Comparison of ENCODE assay signal across 8 mouse cellular contexts in genomic region chr5:123251834-123252233, GRCm38 (mm10). TPM values are rescaled to one million over a fixed set of nuclear protein-coding genes. Genes with fewer than 3 reads are reported as not detected.
DNase-seq lines count a peak whose midpoint lies in the region; ATAC-seq and TF ChIP-seq lines count a peak whose summit lies in the region.

TSS of gene Wdr66 (plus strand) at chr5:123252102.

- H3K36me3 ChIP-seq in hindbrain, embryonic 15.5 days = 0 out of 2 replicates have a peak, but pooled peaks cover 4% of the 10 kb centered on the region

- no peak within 1 kb of the TSS for H3K27ac ChIP-seq in cortical plate, adult 2 months (ENCODE audit: insufficient read depth, low read length)
- H3K27ac ChIP-seq in gastrocnemius, adult 2 months = no peak within 1 kb of the TSS
- H3K27ac ChIP-seq in hindbrain, embryonic 15.5 days (replicated peaks) = no peak within 1 kb of the TSS

- H3K9me3 ChIP-seq in hindbrain, embryonic 15.5 days = no peaks in the 10 kb centered on the region

- TF ChIP-seq POLR2A in cortical plate, adult 2 months (IDR thresholded peaks at IDR 0.05; ENCODE audit: extremely low read depth, insufficient read depth, low read length) = no peak

- 3% methylated on average over 18 of the region's 18 CpGs for WGBS in hindbrain, embryonic 15.5 days

- peak; percentile 88 for TF ChIP-seq CTCF in cortical plate, adult 2 months (IDR thresholded peaks at IDR 0.05; ENCODE audit: extremely low read depth, insufficient read depth, low read length)
- TF ChIP-seq CTCF in gastrocnemius, adult 2 months (IDR thresholded peaks at IDR 0.05) = peak; percentile 90

- H3K9ac ChIP-seq in hindbrain, embryonic 15.5 days = no peak within 1 kb of the TSS

- peak; percentile 96 for ATAC-seq in hindbrain, embryonic 15.5 days (ENCODE audit: low FRiP score, low read depth)

- intact Hi-C loops in gastrocnemius, adult 2 months (cut with DNase I) = loop anchor here (10.0 kb wide), 1 partner anchor 193 kb away; no protein-coding TSS in a partner anchor

- peak; percentile 98 for DNase-seq in ZHBTc4 (ENCODE audit: low read depth, low spot score)
- DNase-seq in gastrocnemius, adult 2 months = peak; percentile 86
- DNase-seq in layer of hippocampus, postnatal 36 days = peak; percentile 87 to 89
- peak; percentile 95 for DNase-seq in lung, postnatal 10 days
- DNase-seq in retina, embryonic 14.5 days (ENCODE audit: low spot score) = peak; percentile 97
- DNase-seq in thymus, postnatal 25 days = peak; percentile 59

- H3K4me3 ChIP-seq in cortical plate, adult 2 months (ENCODE audit: insufficient read depth, low read length) = peak within 1 kb of the TSS; percentile 25
- peak within 1 kb of the TSS; percentile 57 for H3K4me3 ChIP-seq in gastrocnemius, adult 2 months
- peak within 1 kb of the TSS; percentile 35 for H3K4me3 ChIP-seq in hindbrain, embryonic 15.5 days

- no peaks in the 10 kb centered on the region for H3K4me1 ChIP-seq in cortical plate, adult 2 months (ENCODE audit: control insufficient read depth, insufficient read depth, low read length)
- peaks cover 6% of the 10 kb centered on the region for H3K4me1 ChIP-seq in hindbrain, embryonic 15.5 days (replicated peaks)

- H3K27me3 ChIP-seq in hindbrain, embryonic 15.5 days = no peaks in the 10 kb centered on the region

- H3K4me2 ChIP-seq in hindbrain, embryonic 15.5 days = peak within 1 kb of the TSS; percentile 66

RNA-seq across cellular contexts. Expression of gene Wdr66, which starts in this region (rescaled TPM):
- polyA plus RNA-seq in cortical plate, adult 2 months (2012; rRNA removed) = 5.2 and 6.7 TPM in 2 replicates
- 1 to 10 TPM in 1 of 2 experiments, under 1 TPM in 1; 0.56 to 1.5 TPM for total RNA-seq in gastrocnemius, adult 2 months (2021)
- 0.80 and 1.3 TPM in 2 replicates for polyA plus RNA-seq in hindbrain, embryonic 15.5 days (2015; fragmentation: Nextera tagmentation; extraction: Ambion mirVana)
- total RNA-seq in layer of hippocampus, postnatal 36 days (2021) = 1 to 10 TPM; 3.6 to 5.5 TPM
